In genomic region chr2:48411392-48411791, GRCm38 (mm10) we compare ENCODE assay signal across 19 mouse cellular contexts.
DNase-seq lines count a peak whose midpoint lies in the region; ATAC-seq lines count a peak whose summit lies in the region.
"Had no signal": no experiment of that assay in that cellular context is flagged by ENCODE, and none has a peak within 500 bp of the region (broad histone marks: within the 10 kb centered on the region; RNA-seq: fewer than 3 reads in every experiment).

No protein-coding gene starts in this region.

- no peaks in the 10 kb centered on the region for H3K9me3 ChIP-seq in kidney, embryonic 15.5 days (replicated peaks)
- H3K9me3 ChIP-seq in forebrain, embryonic 16.5 days (ENCODE audit: control insufficient read depth, low read length) = no peaks in the 10 kb centered on the region
- H3K9me3 ChIP-seq: limb, embryonic 15.5 days had no signal

- H3K27ac ChIP-seq in kidney, embryonic 15.5 days = no peak overlapping the region
- H3K27ac ChIP-seq in forebrain, embryonic 16.5 days (ENCODE audit: low read length) = no peak overlapping the region
- H3K27ac ChIP-seq: hindbrain, postnatal 0 days; limb, embryonic 15.5 days had no signal

- H3K4me2 ChIP-seq in kidney, embryonic 15.5 days = no peak overlapping the region
- no peak overlapping the region for H3K4me2 ChIP-seq in forebrain, embryonic 16.5 days (ENCODE audit: low read length)
- H3K4me2 ChIP-seq: limb, embryonic 15.5 days had no signal

- no peak for ATAC-seq in kidney, embryonic 15.5 days (replicated peaks; ENCODE audit: low FRiP score)
- peak; percentile 66; the same call in 1 of the 2 replicates for ATAC-seq in forebrain, embryonic 16.5 days
- ATAC-seq: hindbrain, postnatal 0 days; liver, postnatal 0 days had no signal

- H3K36me3 ChIP-seq in kidney, embryonic 15.5 days = no peaks in the 10 kb centered on the region
- no peaks in the 10 kb centered on the region for H3K36me3 ChIP-seq in forebrain, embryonic 16.5 days (ENCODE audit: control insufficient read depth, insufficient read depth)
- H3K36me3 ChIP-seq: limb, embryonic 15.5 days had no signal

- peak; percentile 47 for DNase-seq in kidney, adult 18-20 months
- peak; percentile 49 for DNase-seq in Muller cell, postnatal 12 days (ENCODE audit: inconsistent ontology term)
- peak; percentile 19 to 40 for DNase-seq in kidney, postnatal 4 days
- DNase-seq in testis, postnatal 14 days (ENCODE audit: low spot score) = no peak
- DNase-seq in urinary bladder, postnatal 4 days (ENCODE audit: low spot score in 2 of 2) = no peak
- DNase-seq: adrenal gland, postnatal 14 days; cerebellum, adult 2 months; heart, adult 11 months; heart, postnatal 4 days; layer of hippocampus, postnatal 36 days; liver, postnatal 0 days; lung, postnatal 14 days; right cerebral cortex, postnatal 4 days; thymus, adult 18-20 months had no signal

- no peak overlapping the region for H3K9ac ChIP-seq in kidney, embryonic 15.5 days
- no peak overlapping the region for H3K9ac ChIP-seq in forebrain, embryonic 16.5 days (replicated peaks; ENCODE audit: low read depth, low read length)
- H3K9ac ChIP-seq: limb, embryonic 15.5 days; liver, postnatal 0 days had no signal

- no peaks in the 10 kb centered on the region for H3K4me1 ChIP-seq in kidney, embryonic 15.5 days
- H3K4me1 ChIP-seq in forebrain, embryonic 16.5 days (replicated peaks; ENCODE audit: control insufficient read depth, insufficient read depth, low read length) = 0 out of 2 replicates have a peak, but pooled peaks cover 3% of the 10 kb centered on the region

- H3K4me3 ChIP-seq in kidney, embryonic 15.5 days (replicated peaks) = no peak overlapping the region
- no peak overlapping the region for H3K4me3 ChIP-seq in forebrain, embryonic 16.5 days (replicated peaks; ENCODE audit: low read length)
- H3K4me3 ChIP-seq: limb, embryonic 15.5 days had no signal

- WGBS in kidney, embryonic 15.5 days = 74% methylated on average over 1 of the region's 1 CpGs
- 100% methylated on average over 1 of the region's 1 CpGs for WGBS in forebrain, embryonic 16.5 days

- no peaks in the 10 kb centered on the region for H3K27me3 ChIP-seq in kidney, embryonic 15.5 days
- H3K27me3 ChIP-seq in forebrain, embryonic 16.5 days (replicated peaks; ENCODE audit: control insufficient read depth, insufficient read depth, low read length) = no peaks in the 10 kb centered on the region
- H3K27me3 ChIP-seq: CH12.LX; limb, embryonic 15.5 days had no signal

Comparison
In these comparisons a context has a peak if more than half of its experiments do, and no peak if none do; other contexts are left out.
1. DNase-seq: peak in kidney, adult 18-20 months (single experiment), Muller cell, postnatal 12 days (single experiment) and kidney, postnatal 4 days (2 of 2); none in testis, postnatal 14 days (single experiment) and urinary bladder, postnatal 4 days (0 of 2).